In genomic region chr2:57181692-57182541, GRCm38 (mm10) we compare ENCODE assay signal across 8 mouse cellular contexts. TPM values are rescaled to one million over a fixed set of nuclear protein-coding genes. Genes with fewer than 3 reads are reported as not detected.
DNase-seq lines count a peak whose midpoint lies in the region; ATAC-seq and TF ChIP-seq lines count a peak whose summit lies in the region.

No protein-coding gene starts in this region.

- peaks cover 16% of the 10 kb centered on the region for H3K4me1 ChIP-seq in G1E (ENCODE audit: insufficient read depth, low read depth, low read length)
- no peaks in the 10 kb centered on the region for H3K4me1 ChIP-seq in forebrain, postnatal 0 days (ENCODE audit: insufficient read depth)
- peaks cover 7% of the 10 kb centered on the region; the same call in 1 of the 2 replicates for H3K4me1 ChIP-seq in lung, embryonic 15.5 days

- H3K9ac ChIP-seq in forebrain, postnatal 0 days: peak overlapping the region; percentile 73
- peak overlapping the region; percentile 65 for H3K9ac ChIP-seq in lung, embryonic 15.5 days

- peak overlapping the region; percentile 93 for H3K27ac ChIP-seq in forebrain, postnatal 0 days (ENCODE audit: low read depth, low read length)
- H3K27ac ChIP-seq in lung, embryonic 15.5 days: peak overlapping the region; percentile 92

- H3K4me2 ChIP-seq in forebrain, postnatal 0 days (ENCODE audit: low read depth): peak overlapping the region; percentile 53
- H3K4me2 ChIP-seq in lung, embryonic 15.5 days: peak overlapping the region; percentile 48

- H3K36me3 ChIP-seq in G1E (replicated peaks): no peaks in the 10 kb centered on the region
- no peaks in the 10 kb centered on the region for H3K36me3 ChIP-seq in forebrain, postnatal 0 days (ENCODE audit: insufficient read depth)
- no peaks in the 10 kb centered on the region for H3K36me3 ChIP-seq in lung, embryonic 15.5 days

- ATAC-seq in G1E (ENCODE audit: extremely low read depth, insufficient number of reproducible peaks, low FRiP score, poor library complexity, severe bottlenecking): peak; percentile 88
- peak; percentile 98 for ATAC-seq in forebrain, postnatal 0 days
- ATAC-seq in lung, embryonic 15.5 days (ENCODE audit: borderline replicate concordance, extremely low read depth, low FRiP score, low TSS enrichment): peak; percentile 97

- DNase-seq in G1E (ENCODE audit: low spot score): peak; percentile 54
- peak; percentile 97 to 98 for DNase-seq in cerebellum, adult 18-20 months
- DNase-seq in forebrain, postnatal 0 days: peak; percentile 98
- DNase-seq in heart, postnatal 4 days: peak; percentile 96
- DNase-seq in layer of hippocampus, adult 8-10 months (ENCODE audit: low spot score in 2 of 2): peak; percentile 91 to 96
- peak; percentile 91 for DNase-seq in ovary, adult 18-20 months (ENCODE audit: low spot score)
- DNase-seq in thymus, postnatal 0 days (ENCODE audit: low spot score): peak; percentile 94

- WGBS in forebrain, postnatal 0 days: under 1% methylated on average over 37 of the region's 37 CpGs
- WGBS in lung, embryonic 15.5 days: under 1% methylated on average over 37 of the region's 37 CpGs

- peak overlapping the region; percentile 75 for H3K4me3 ChIP-seq in G1E (ENCODE audit: low read depth, low read length)
- H3K4me3 ChIP-seq in forebrain, postnatal 0 days (ENCODE audit: low read depth, low read length): peak overlapping the region; percentile 65
- peak overlapping the region; percentile 68 for H3K4me3 ChIP-seq in lung, embryonic 15.5 days

- no peak for TF ChIP-seq CTCF in G1E (IDR thresholded peaks at IDR 0.05; ENCODE audit: low read depth, low read length)
- no peak for TF ChIP-seq CTCF in forebrain, postnatal 0 days (IDR thresholded peaks at IDR 0.05; ENCODE audit: low read depth)

- H3K9me3 ChIP-seq in G1E (replicated peaks): no peaks in the 10 kb centered on the region
- H3K9me3 ChIP-seq in forebrain, postnatal 0 days (ENCODE audit: low read length): no peaks in the 10 kb centered on the region
- H3K9me3 ChIP-seq in lung, embryonic 15.5 days: no peaks in the 10 kb centered on the region

- no peaks in the 10 kb centered on the region for H3K27me3 ChIP-seq in G1E (ENCODE audit: insufficient read depth, low read length)
- no peaks in the 10 kb centered on the region for H3K27me3 ChIP-seq in forebrain, postnatal 0 days (ENCODE audit: insufficient read depth, low read length)
- no peaks in the 10 kb centered on the region for H3K27me3 ChIP-seq in lung, embryonic 15.5 days

RNA-seq across cellular contexts. Expression of gene Gpd2, which starts 55.5 kb away (rescaled TPM):
- total RNA-seq in G1E (2014; fragmentation: Nextera tagmentation) (31.7 and 33.3 TPM in 2 replicates), G1E (2017) (37.0 and 42.0 TPM in 2 replicates)
- polyA plus RNA-seq in G1E (2012): 6.1 and 6.2 TPM in 2 replicates
- 54.1 and 60.8 TPM in 2 replicates for total RNA-seq in forebrain, postnatal 0 days (2014; rRNA removed)
- polyA plus RNA-seq in forebrain, postnatal 0 days (2015; fragmentation: Nextera tagmentation; extraction: Ambion mirVana): 31.1 and 46.5 TPM in 2 replicates
- 10 to 100 TPM; 19.3 to 21.0 TPM for total RNA-seq in heart, postnatal 4 days (2021)
- 100 to 1,000 TPM; 120 to 148 (median 124) TPM for total RNA-seq in layer of hippocampus, adult 8-10 months (2022)
- 14.5 and 16.9 TPM in 2 replicates for polyA plus RNA-seq in lung, embryonic 15.5 days (2015; fragmentation: Nextera tagmentation; extraction: Ambion mirVana)
- polyA plus RNA-seq in thymus, postnatal 0 days (2015; fragmentation: Nextera tagmentation; extraction: Ambion mirVana): 24.2 and 24.5 TPM in 2 replicates

RNA-seq across cellular contexts. Expression of gene Nr4a2, which starts 58.1 kb away (rescaled TPM):
- total RNA-seq in G1E (2014; fragmentation: Nextera tagmentation) (12.9 and 13.9 TPM in 2 replicates), G1E (2017) (2.9 and 3.2 TPM in 2 replicates)
- polyA plus RNA-seq in G1E (2012): 2.5 and 3.0 TPM in 2 replicates
- 26.4 and 30.6 TPM in 2 replicates for total RNA-seq in forebrain, postnatal 0 days (2014; rRNA removed)
- 25.1 and 59.4 TPM in 2 replicates for polyA plus RNA-seq in forebrain, postnatal 0 days (2015; fragmentation: Nextera tagmentation; extraction: Ambion mirVana)
- 1 to 10 TPM; 1.9 TPM for total RNA-seq in heart, postnatal 4 days (2021)
- total RNA-seq in layer of hippocampus, adult 8-10 months (2022): 10 to 100 TPM; 42.0 to 77.6 (median 58.6) TPM
- polyA plus RNA-seq in lung, embryonic 15.5 days (2015; fragmentation: Nextera tagmentation; extraction: Ambion mirVana): 4.3 and 5.2 TPM in 2 replicates
- 0.71 and 0.85 TPM in 2 replicates for polyA plus RNA-seq in thymus, postnatal 0 days (2015; fragmentation: Nextera tagmentation; extraction: Ambion mirVana)

Comparison
In these comparisons a context has a peak if more than half of its experiments do, and no peak if none do; other contexts are left out.
1. Peak in every context shown above with its lines: DNase-seq, ATAC-seq, H3K4me3 ChIP-seq and H3K27ac ChIP-seq.